Mouse (Mus musculus): ENCODE measurements around the gene 4930404H24Rik. TPM values are rescaled to one million over a fixed set of nuclear protein-coding genes. Genes with fewer than 3 reads are reported as not detected.

Gene 4930404H24Rik
- polyA plus RNA-seq, 1 experiment = not detected

GRCm38 (mm10) chr2:153538898-153539297 lies 46.3 kb downstream of the 4930404H24Rik start:
- no peaks in the 10 kb centered on the region for H3K27me3 ChIP-seq (ENCODE audit: control insufficient read depth, insufficient read depth, insufficient read length)
- H3K4me3 ChIP-seq = no peak overlapping the region
- no peak for TF ChIP-seq MAX (IDR thresholded peaks at IDR 0.05; ENCODE audit: low read depth)
- TF ChIP-seq MYOG (IDR thresholded peaks at IDR 0.05; ENCODE audit: control insufficient read depth in 1 of 3, insufficient read depth in 1 of 3, insufficient read length in 2 of 3, low read depth in 2 of 3) = no peak
- TF ChIP-seq TCF12 (IDR thresholded peaks at IDR 0.05; ENCODE audit: insufficient read depth, poor library complexity, severe bottlenecking) = no peak
- TF ChIP-seq MYOD1 (IDR thresholded peaks at IDR 0.05; ENCODE audit: control insufficient read depth in 1 of 3, insufficient read length in 2 of 3, low read depth in 2 of 3) = no peak
- TF ChIP-seq E2F4 (IDR thresholded peaks at IDR 0.05; ENCODE audit: insufficient read depth) = no peak
- no peak for TF ChIP-seq CEBPB (IDR thresholded peaks at IDR 0.05; ENCODE audit: insufficient read depth, poor library complexity, severe bottlenecking)
- no peak for TF ChIP-seq POLR2A (IDR thresholded peaks at IDR 0.05; ENCODE audit: insufficient read length, low read depth)
- no peaks in the 10 kb centered on the region for H3K36me3 ChIP-seq (ENCODE audit: control insufficient read depth, insufficient read depth)
- no peak overlapping the region for H3ac ChIP-seq (ENCODE audit: control insufficient read depth, insufficient read length)
- H3K4me2 ChIP-seq (ENCODE audit: low read depth) = no peak overlapping the region
- H3K79me2 ChIP-seq (ENCODE audit: control insufficient read depth, insufficient read depth) = no peaks in the 10 kb centered on the region

DNA sequence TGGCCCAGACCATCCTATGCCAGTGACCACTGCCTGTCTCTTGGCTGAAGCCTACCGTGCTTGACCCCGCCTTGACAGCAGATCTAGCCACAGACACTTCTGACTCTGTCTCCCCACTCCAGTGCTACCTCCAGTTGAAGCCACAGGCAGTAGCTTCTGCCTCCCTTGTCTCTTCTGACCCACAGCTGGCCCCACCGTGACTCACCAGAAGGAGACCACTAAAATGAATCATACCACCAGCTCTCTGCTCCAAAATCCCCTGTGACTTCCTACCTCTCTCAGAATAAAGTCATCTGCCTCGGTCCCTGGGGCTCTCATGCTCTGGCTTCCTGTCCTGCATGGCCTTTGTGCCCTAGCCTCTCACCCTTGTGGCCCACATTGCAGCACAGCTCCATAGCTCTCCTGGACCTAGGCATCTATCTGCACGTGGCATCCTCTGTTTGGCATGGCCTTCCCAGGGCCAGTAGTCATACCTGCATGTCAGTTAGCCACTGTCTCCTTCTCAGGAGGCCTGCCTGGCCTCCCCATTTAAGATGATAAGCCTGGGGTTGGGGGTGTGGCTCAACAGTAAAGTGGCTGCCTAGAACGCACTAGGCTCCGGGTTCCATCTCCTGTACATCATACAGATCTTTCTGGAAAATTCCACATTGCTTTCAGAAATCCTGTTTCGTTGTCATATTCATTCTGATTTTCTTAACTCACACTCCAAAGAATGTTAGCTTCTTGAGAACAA lies 50.5 kb downstream of the 4930404H24Rik start:
- Histone ChIP-seq H3K27me3 (ENCODE audit: control insufficient read depth, insufficient read depth, insufficient read length) (no peaks in the 10 kb centered on the region), H3ac (ENCODE audit: control insufficient read depth, insufficient read length) (no peak overlapping the region), H3K4me2 (ENCODE audit: low read depth) (peak overlapping the region; percentile 33), H3K36me3 (ENCODE audit: control insufficient read depth, insufficient read depth) (no peaks in the 10 kb centered on the region), H3K4me3 (no peak overlapping the region), H3K79me2 (ENCODE audit: control insufficient read depth, insufficient read depth) (no peaks in the 10 kb centered on the region)
- TF ChIP-seq MYOD1 (IDR thresholded peaks at IDR 0.05; ENCODE audit: control insufficient read depth in 1 of 3, insufficient read length in 2 of 3, low read depth in 2 of 3) (peak in 2 of 3 experiments; percentile 35 to 63), POLR2A (IDR thresholded peaks at IDR 0.05; ENCODE audit: insufficient read length, low read depth) (no peak), MYOG (IDR thresholded peaks at IDR 0.05; ENCODE audit: control insufficient read depth in 1 of 3, insufficient read depth in 1 of 3, insufficient read length in 2 of 3, low read depth in 2 of 3) (peak in 1 of 3 experiments; percentile 35), POLR2AphosphoS2 (IDR thresholded peaks at IDR 0.05; ENCODE audit: insufficient read length, low read depth) (no peak), REST (IDR thresholded peaks at IDR 0.05; ENCODE audit: insufficient read depth, insufficient read length) (no peak)

Other genes with a start within 250 kb of the 4930404H24Rik start
- gene Kif3b, start 201.4 kb upstream of the 4930404H24Rik start, polyA plus RNA-seq (2012; fragmentation: generic; extraction: Trizol) = 10.8 TPM
- 15.4 TPM for gene Asxl1, start 147.0 kb upstream of the 4930404H24Rik start, polyA plus RNA-seq (2012; fragmentation: generic; extraction: Trizol)
- 0.44 TPM for gene Nol4l, start 37.2 kb downstream of the 4930404H24Rik start, polyA plus RNA-seq (2012; fragmentation: generic; extraction: Trizol)
- gene Commd7, start 140.0 kb downstream of the 4930404H24Rik start, polyA plus RNA-seq (2012; fragmentation: generic; extraction: Trizol) = 22.3 TPM
- gene Dnmt3b, start 156.7 kb downstream of the 4930404H24Rik start, polyA plus RNA-seq (2012; fragmentation: generic; extraction: Trizol) = 0.62 TPM
- not detected for gene Dnmt3c, start 203.9 kb downstream of the 4930404H24Rik start, polyA plus RNA-seq (2012; fragmentation: generic; extraction: Trizol)
- gene Mapre1, start 248.5 kb downstream of the 4930404H24Rik start, polyA plus RNA-seq (2012; fragmentation: generic; extraction: Trizol) = 60.5 TPM

All from myocyte (in vitro differentiated cells).